Mouse (Mus musculus) G1E (cell line): ENCODE results near the gene Pus3.

Experiments
- CTCF ChIP-seq: IDR thresholded peaks from 2 replicates; pipeline ENCODE4 v1.5.1; 2012; ENCODE audit warnings: low read depth, low read length, inconsistent platforms, mixed read lengths
- GATA1 ChIP-seq: IDR thresholded peaks from 2 replicates; pipeline ENCODE4 v1.6.1; 2012; ENCODE audit warnings: borderline replicate concordance, low read length, inconsistent platforms, mixed read lengths

DNA sequence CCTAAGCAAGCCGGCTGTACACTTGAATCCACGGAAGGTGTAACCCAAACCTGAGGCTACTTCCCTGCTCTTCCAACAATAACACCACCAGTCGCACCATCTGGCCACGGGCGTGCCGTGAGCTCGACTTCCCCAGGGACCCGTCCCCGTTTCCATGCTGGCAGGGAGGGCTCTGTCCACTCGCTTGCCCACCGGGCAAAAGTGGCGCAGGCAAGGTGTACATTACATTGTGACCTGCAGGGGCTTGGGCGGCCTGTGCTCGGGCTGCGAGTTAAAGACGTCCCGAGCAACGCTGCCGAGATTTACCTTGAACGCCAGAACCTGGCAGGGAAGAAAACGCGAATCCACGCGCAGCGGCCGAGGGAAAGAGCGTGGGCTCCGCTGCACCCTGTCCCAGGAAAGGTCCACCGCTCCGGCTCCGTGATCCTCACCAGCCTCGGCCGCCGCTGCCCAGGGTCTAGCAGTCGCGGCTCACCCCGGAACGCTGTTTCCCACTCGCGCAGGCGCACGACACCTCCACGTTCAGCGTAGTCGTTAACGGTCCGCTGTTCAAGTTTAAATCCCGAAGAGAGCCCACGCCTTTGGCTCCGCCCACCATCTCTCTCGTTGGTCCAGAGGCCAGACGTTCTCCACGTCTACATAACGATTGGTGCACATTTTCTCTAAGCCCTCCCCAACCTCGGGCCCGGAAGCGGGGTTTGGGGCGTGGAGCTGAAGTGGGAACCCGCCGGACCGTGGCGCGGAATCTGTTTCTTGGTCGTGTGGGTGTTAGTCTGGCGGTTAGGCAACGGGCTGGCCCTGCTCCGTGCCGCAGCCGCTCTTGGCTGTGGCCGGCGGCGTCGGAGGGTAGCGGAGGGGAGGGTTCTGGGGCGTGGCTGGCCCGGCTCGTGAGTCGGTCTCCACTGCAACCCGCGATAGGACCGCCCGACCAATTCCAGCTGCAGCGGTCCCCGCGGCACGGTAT lies 11.5 kb downstream of the Pus3 start, which contains the start of the genes Pate2 and Hyls1:
- TF ChIP-seq CTCF (no peak), GATA1 (no peak)
